Mouse (Mus musculus) midbrain, embryonic 10.5 days (tissue): ENCODE measurements at regions not wholly inside any gene's neighbourhood (a gene's known extent, or its start where the extent isn't known, plus 50 kb on each side); places are given as distances from the start of the nearest gene placed in this dataset.

Experiments used
- DNase-seq: peaks from one replicate; pipeline ENCODE4 v3.0.0-alpha.2; 2017; ENCODE audit warnings: low spot score
- H3K27ac ChIP-seq: fragments of 300-500 bp; sonication (generic); replicated peaks from 2 replicates; pipeline ENCODE4 v1.5.1; 2016; ENCODE audit warnings: mild to moderate bottlenecking
- H3K27me3 ChIP-seq: fragments of 300-500 bp; sonication (generic); 2 replicates; pipeline ENCODE4 v1.6.1; 2016; ENCODE audit warnings: low read depth, mild to moderate bottlenecking; ENCODE audit not compliant: poor library complexity, severe bottlenecking
- H3K36me3 ChIP-seq: fragments of 300-500 bp; sonication (generic); 2 replicates; pipeline ENCODE4 v1.6.1; 2016; ENCODE audit warnings: mild to moderate bottlenecking, moderate library complexity
- H3K4me1 ChIP-seq: fragments of 300-500 bp; sonication (generic); 2 replicates; pipeline ENCODE4 v1.6.1; 2016
- H3K4me3 ChIP-seq: fragments of 300-500 bp; sonication (generic); 2 replicates; pipeline ENCODE4 v1.5.1; 2016; ENCODE audit warnings: mild to moderate bottlenecking, moderate library complexity
- H3K9me3 ChIP-seq: fragments of 300-500 bp; sonication (generic); replicated peaks from 2 replicates; pipeline ENCODE4 v1.6.1; 2016; ENCODE audit warnings: mild to moderate bottlenecking
- WGBS: fragments of 180-500 bp; shearing (Covaris S2); methylation state at CpG from one replicate; pipeline ENCODE4 v1.1.7; 2016; 5-methylcytosine and 5-hydroxymethylcytosine counted together

- no peaks in the 10 kb centered on the region for H3K27me3 ChIP-seq
- 73% methylated on average over 5 of the region's 5 CpGs for WGBS
- no peaks in the 10 kb centered on the region for H3K4me1 ChIP-seq
- 0 out of 2 replicates have a peak overlapping the region, but pooled peaks have one; percentile 17 for H3K27ac ChIP-seq
- DNase-seq: no peak
- H3K36me3 ChIP-seq: no peaks in the 10 kb centered on the region
- no peaks in the 10 kb centered on the region for H3K9me3 ChIP-seq
- H3K4me3 ChIP-seq: no peak overlapping the region
Measured at GRCm38 (mm10) chr13:34800906-34801305, 66.3 kb downstream of the Fam50b start.

GRCm38 (mm10) chr13:34806532-34807092 lies 68.5 kb upstream of the Prpf4b start:
- H3K4me3 ChIP-seq: no peak overlapping the region
- H3K4me1 ChIP-seq: peaks cover 8% of the 10 kb centered on the region; the same call in 1 of the 2 replicates
- 0 out of 2 replicates have a peak overlapping the region, but pooled peaks have one; percentile 28 for H3K27ac ChIP-seq
- H3K36me3 ChIP-seq: no peaks in the 10 kb centered on the region
- 82% methylated on average over 9 of the region's 9 CpGs for WGBS
- no peaks in the 10 kb centered on the region for H3K27me3 ChIP-seq
- no peaks in the 10 kb centered on the region for H3K9me3 ChIP-seq
- no peak for DNase-seq

GRCm38 (mm10) chr13:34809536-34809935 lies 65.6 kb upstream of the Prpf4b start:
- no peak for DNase-seq
- no peak overlapping the region for H3K27ac ChIP-seq
- no peaks in the 10 kb centered on the region for H3K36me3 ChIP-seq
- H3K27me3 ChIP-seq: no peaks in the 10 kb centered on the region
- peaks cover 18% of the 10 kb centered on the region for H3K4me1 ChIP-seq
- WGBS: 86% methylated on average over 1 of the region's 1 CpGs
- no peak overlapping the region for H3K4me3 ChIP-seq
- peaks cover 15% of the 10 kb centered on the region for H3K9me3 ChIP-seq

GRCm38 (mm10) chr13:34814161-34815056 lies 60.7 kb upstream of the Prpf4b start:
- WGBS: 18% methylated on average over 18 of the region's 18 CpGs

GRCm38 (mm10) chr13:34815057-34815410 lies 60.1 kb upstream of the Prpf4b start:
- H3K4me1 ChIP-seq: peaks cover 34% of the 10 kb centered on the region
- peak overlapping the region; percentile 5 for H3K4me3 ChIP-seq
- H3K27ac ChIP-seq: peak overlapping the region; percentile 87
- H3K9me3 ChIP-seq: peaks cover 15% of the 10 kb centered on the region
- 22% methylated on average over 3 of the region's 3 CpGs for whole genome bisulfite sequencing
- H3K27me3 ChIP-seq: no peaks in the 10 kb centered on the region
- DNase-seq: no peak
- no peaks in the 10 kb centered on the region for H3K36me3 ChIP-seq

More at GRCm38 (mm10) chr13:34814161-34815056, 60.7 kb upstream of the Prpf4b start:
- H3K27me3 ChIP-seq: no peaks in the 10 kb centered on the region
- H3K4me1 ChIP-seq: peaks cover 34% of the 10 kb centered on the region
- DNase-seq: peak; percentile 90
- no peaks in the 10 kb centered on the region for H3K36me3 ChIP-seq
- H3K27ac ChIP-seq: peak overlapping the region; percentile 87
- H3K9me3 ChIP-seq: peaks cover 15% of the 10 kb centered on the region
- peak overlapping the region; percentile 5 for H3K4me3 ChIP-seq

- Histone ChIP-seq H3K9me3 (no peaks in the 10 kb centered on the region; the same call in 1 of the 2 replicates), H3K4me3 (no peak overlapping the region), H3K27me3 (no peaks in the 10 kb centered on the region), H3K36me3 (no peaks in the 10 kb centered on the region), H3K27ac (no peak overlapping the region), H3K4me1 (peaks cover 34% of the 10 kb centered on the region)
- WGBS: 94% methylated on average over 5 of the region's 5 CpGs
- no peak for DNase-seq
Measured at GRCm38 (mm10) chr13:34818211-34818610, 56.9 kb upstream of the Prpf4b start.

GRCm38 (mm10) chr13:34820423-34820822 lies 54.7 kb upstream of the Prpf4b start:
- Histone ChIP-seq H3K4me3 (no peak overlapping the region), H3K27me3 (no peaks in the 10 kb centered on the region), H3K9me3 (no peaks in the 10 kb centered on the region), H3K36me3 (no peaks in the 10 kb centered on the region), H3K27ac (no peak overlapping the region), H3K4me1 (peaks cover 14% of the 10 kb centered on the region)
- WGBS: 86% methylated on average over 4 of the region's 4 CpGs
- DNase-seq: no peak

- Histone ChIP-seq H3K27me3 (no peaks in the 10 kb centered on the region), H3K27ac (no peak overlapping the region), H3K4me3 (no peak overlapping the region), H3K4me1 (peaks cover 5% of the 10 kb centered on the region), H3K9me3 (no peaks in the 10 kb centered on the region), H3K36me3 (no peaks in the 10 kb centered on the region)
- DNase-seq: no peak
- 93% methylated on average over 3 of the region's 3 CpGs for WGBS
Measured at GRCm38 (mm10) chr13:34821946-34822345, 53.2 kb upstream of the Prpf4b start.

- Histone ChIP-seq H3K4me3 (no peak overlapping the region), H3K36me3 (no peaks in the 10 kb centered on the region), H3K27me3 (no peaks in the 10 kb centered on the region), H3K27ac (no peak overlapping the region), H3K4me1 (peaks cover 26% of the 10 kb centered on the region), H3K9me3 (no peaks in the 10 kb centered on the region)
- WGBS: 90% methylated on average over 1 of the region's 1 CpGs
- DNase-seq: no peak
Measured at GRCm38 (mm10) chr13:34824157-34824556, 50.9 kb upstream of the Prpf4b start.
